Mouse (Mus musculus) adipose tissue, adult 10 weeks (tissue): ENCODE data around the gene Nol8. TPM values are rescaled to one million over a fixed set of nuclear protein-coding genes. Genes with fewer than 3 reads are reported as not detected.

Experiments
- polyA plus RNA-seq: library from polyadenylated mRNA; stranded (reverse); fragments of 350-450 nt; fragmentation: Illumina TruSeq; extraction: RNeasy Lipid Tissue Mini Kit (QIAGEN cat#74804); gene quantifications from one replicate; pipeline ENCODE4 v1.2.3, GENCODE M21; 2014; ENCODE audit warnings: low read depth, low replicate concordance

Gene Nol8
- 10.6 TPM for polyA plus RNA-seq

DNA sequence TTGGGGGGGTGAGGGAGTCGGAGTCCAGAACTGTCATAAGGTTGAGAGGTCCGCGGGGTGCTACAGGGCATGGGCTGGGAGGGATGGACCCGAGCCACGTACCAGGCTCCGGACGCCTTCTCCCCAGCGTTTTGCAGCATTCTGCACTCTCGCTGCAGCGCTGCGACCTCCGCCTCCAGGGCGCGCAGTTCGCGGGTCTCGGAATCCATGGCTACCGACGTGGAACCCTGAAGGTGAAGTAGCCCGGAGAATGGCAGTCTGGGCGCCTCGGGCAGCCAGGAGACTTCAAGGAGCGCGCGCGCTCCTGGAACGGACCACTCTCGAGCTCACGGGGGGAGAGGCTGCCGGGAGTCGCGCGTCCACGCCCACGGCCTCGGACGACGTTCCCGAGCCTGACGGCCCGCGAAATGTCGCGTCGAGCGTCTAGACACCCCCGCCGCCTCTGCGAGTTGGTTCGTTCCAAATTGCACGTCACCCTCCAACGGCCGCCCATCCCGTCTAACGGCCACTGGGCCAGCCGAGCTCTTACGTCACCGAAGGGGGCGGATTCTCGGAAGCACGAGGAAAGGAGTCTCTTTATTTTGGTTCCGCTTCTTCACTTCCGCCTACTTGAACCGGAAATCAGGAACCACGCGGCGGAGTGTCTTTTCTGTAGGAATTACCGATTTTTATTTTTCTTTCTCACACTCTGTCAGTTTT is at the start of gene Nol8, which contains the start of gene Cenpp:
Gene Nol8 (plus strand): TSS at position 598 of the 699 bp plus-strand sequence.
Gene Cenpp (minus strand): TSS at position 305 of the 699 bp plus-strand sequence.

GRCm38 (mm10) chr13:49607714-49608113 is 45.2 kb upstream of the Nol8 start, which contains the start of gene Ogn:
TSS of gene Ogn (plus strand) at chr13:49608046.

GRCm38 (mm10) chr13:49681351-49682232 is 28.7 kb downstream of the Nol8 start, which contains the start of gene Iars:
TSS of gene Iars (plus strand) at chr13:49682100.

Other genes with a start within 250 kb of the Nol8 start
- gene Ippk, start 231.8 kb upstream of the Nol8 start, polyA plus RNA-seq, result 14.9 TPM
- 0.12 TPM for gene Tes3-ps, start 159.8 kb upstream of the Nol8 start, polyA plus RNA-seq
- gene Ecm2, start 148.3 kb upstream of the Nol8 start, polyA plus RNA-seq, result 15.4 TPM
- gene Aspn, start 108.6 kb upstream of the Nol8 start, polyA plus RNA-seq, result 22.3 TPM
- 5.0 TPM for gene Omd, start 70.6 kb upstream of the Nol8 start, polyA plus RNA-seq
- 116 TPM for gene Ogn, start 45.0 kb upstream of the Nol8 start, polyA plus RNA-seq
- 2.1 TPM for gene Cenpp, start 293 bp upstream of the Nol8 start, polyA plus RNA-seq
- 22.6 TPM for gene Iars, start 29.0 kb downstream of the Nol8 start, polyA plus RNA-seq
- gene Gm30302, start 145.9 kb downstream of the Nol8 start, polyA plus RNA-seq, result 0.25 TPM